Mouse (Mus musculus): ENCODE measurements at regions not wholly inside any gene's neighbourhood (a gene's known extent, or its start where the extent isn't known, plus 50 kb on each side); places are given as distances from the start of the nearest gene placed in this dataset.

- ATAC-seq (replicated peaks; ENCODE audit: low FRiP score, poor library complexity, severe bottlenecking): no peak
Observed at GRCm38 (mm10) chr15:24993325-24993673, 420.3 kb downstream of the Basp1 start.

GRCm38 (mm10) chr15:24992665-24993324, 420.8 kb downstream of the Basp1 start:
- no peak for ATAC-seq (replicated peaks; ENCODE audit: low FRiP score, poor library complexity, severe bottlenecking)

GRCm38 (mm10) chr15:24990082-24990786, 423.3 kb downstream of the Basp1 start:
- no peak for ATAC-seq (replicated peaks; ENCODE audit: low FRiP score, poor library complexity, severe bottlenecking)

GRCm38 (mm10) chr15:24980841-24981240, 432.7 kb downstream of the Basp1 start:
- no peak for ATAC-seq (replicated peaks; ENCODE audit: low FRiP score, poor library complexity, severe bottlenecking)

- ATAC-seq (replicated peaks; ENCODE audit: low FRiP score, poor library complexity, severe bottlenecking): no peak
Observed at GRCm38 (mm10) chr15:24972020-24972419, 441.5 kb downstream of the Basp1 start.

GRCm38 (mm10) chr15:24969391-24969812, 444.2 kb downstream of the Basp1 start:
- ATAC-seq (replicated peaks; ENCODE audit: low FRiP score, poor library complexity, severe bottlenecking): no peak

- ATAC-seq (replicated peaks; ENCODE audit: low FRiP score, poor library complexity, severe bottlenecking): no peak
Observed at GRCm38 (mm10) chr15:24968636-24969317, 444.8 kb downstream of the Basp1 start.

GRCm38 (mm10) chr15:24929742-24930141, 483.8 kb downstream of the Basp1 start:
- ATAC-seq (replicated peaks; ENCODE audit: low FRiP score, poor library complexity, severe bottlenecking): no peak

- ATAC-seq (replicated peaks; ENCODE audit: low FRiP score, poor library complexity, severe bottlenecking): no peak
Observed at GRCm38 (mm10) chr15:24911866-24912265, 501.7 kb downstream of the Basp1 start.

GRCm38 (mm10) chr15:24911466-24911865, 502.1 kb downstream of the Basp1 start:
- ATAC-seq (replicated peaks; ENCODE audit: low FRiP score, poor library complexity, severe bottlenecking): no peak

- ATAC-seq (replicated peaks; ENCODE audit: low FRiP score, poor library complexity, severe bottlenecking): no peak
Observed at GRCm38 (mm10) chr15:24906957-24907356, 506.6 kb downstream of the Basp1 start.

GRCm38 (mm10) chr15:24878846-24879245, 534.7 kb downstream of the Basp1 start:
- no peak for ATAC-seq (replicated peaks; ENCODE audit: low FRiP score, poor library complexity, severe bottlenecking)

GRCm38 (mm10) chr15:24877711-24878598, 535.6 kb downstream of the Basp1 start:
- ATAC-seq (replicated peaks; ENCODE audit: low FRiP score, poor library complexity, severe bottlenecking): no peak

GRCm38 (mm10) chr15:24876157-24876731, 537.3 kb downstream of the Basp1 start:
- no peak for ATAC-seq (replicated peaks; ENCODE audit: low FRiP score, poor library complexity, severe bottlenecking)

GRCm38 (mm10) chr15:24840271-24840670, 573.3 kb downstream of the Basp1 start:
- no peak for ATAC-seq (replicated peaks; ENCODE audit: low FRiP score, poor library complexity, severe bottlenecking)

- no peak for ATAC-seq (replicated peaks; ENCODE audit: low FRiP score, poor library complexity, severe bottlenecking)
Observed at GRCm38 (mm10) chr15:24838390-24838789, 575.2 kb downstream of the Basp1 start.

GRCm38 (mm10) chr15:24827881-24828280, 585.7 kb downstream of the Basp1 start:
- no peak for ATAC-seq (replicated peaks; ENCODE audit: low FRiP score, poor library complexity, severe bottlenecking)

- no peak for ATAC-seq (replicated peaks; ENCODE audit: low FRiP score, poor library complexity, severe bottlenecking)
Observed at GRCm38 (mm10) chr15:24827259-24827658, 586.3 kb downstream of the Basp1 start.

GRCm38 (mm10) chr15:24796836-24797235, 616.7 kb downstream of the Basp1 start:
- ATAC-seq (replicated peaks; ENCODE audit: low FRiP score, poor library complexity, severe bottlenecking): no peak

- no peak for ATAC-seq (replicated peaks; ENCODE audit: low FRiP score, poor library complexity, severe bottlenecking)
Observed at GRCm38 (mm10) chr15:24793381-24793780, 620.2 kb downstream of the Basp1 start.

Data from erythroid progenitor cell, adult 5-6 weeks (primary cell).